Mouse (Mus musculus) midbrain, postnatal 0 days (tissue): ENCODE measurements around the gene Rab9. TPM values are rescaled to one million over a fixed set of nuclear protein-coding genes. Genes with fewer than 3 reads are reported as not detected.

ENCODE experiments used
- ATAC-seq: fragments of 200-750 bp; cut with Nextera tagmentation; 2 replicates; pipeline ENCODE4 v1.8.0; 2017; ENCODE audit warnings: moderate number of reproducible peaks, mild to moderate bottlenecking, moderate TSS enrichment, moderate library complexity; ENCODE audit not compliant: low FRiP score
- DNase-seq: peaks from one replicate; pipeline ENCODE4 v3.0.0-alpha.2; 2015; ENCODE audit warnings: low spot score
- H3K27ac ChIP-seq: fragments of 300-500 bp; sonication (generic); 2 replicates; pipeline ENCODE4 v1.5.1; 2014; ENCODE audit warnings: low read depth, mild to moderate bottlenecking, low read length, mixed read lengths
- H3K27me3 ChIP-seq: fragments of 300-500 bp; sonication (generic); 2 replicates; pipeline ENCODE4 v1.6.1; 2014; ENCODE audit warnings: low read length, control low read depth, mixed read lengths; ENCODE audit not compliant: insufficient read depth
- H3K36me3 ChIP-seq: fragments of 300-500 bp; sonication (generic); 2 replicates; pipeline ENCODE4 v1.6.1; 2014; ENCODE audit warnings: low read length, control low read depth, mixed read lengths; ENCODE audit not compliant: insufficient read depth
- H3K4me1 ChIP-seq: fragments of 300-500 bp; sonication (generic); 2 replicates; pipeline ENCODE4 v1.6.1; 2014; ENCODE audit warnings: mild to moderate bottlenecking, control low read depth, antibody characterized with exemption, low read length, mixed read lengths; ENCODE audit not compliant: insufficient read depth
- H3K4me2 ChIP-seq: fragments of 300-500 bp; sonication (generic); 2 replicates; pipeline ENCODE4 v1.6.1; 2014; ENCODE audit warnings: low read depth, mild to moderate bottlenecking, low read length, mixed read lengths; ENCODE audit not compliant: poor library complexity, severe bottlenecking
- H3K4me3 ChIP-seq: fragments of 300-500 bp; sonication (generic); 2 replicates; pipeline ENCODE4 v1.5.1; 2014; ENCODE audit warnings: low read depth, mild to moderate bottlenecking, low read length, moderate library complexity
- H3K9ac ChIP-seq: fragments of 300-500 bp; sonication (generic); replicated peaks from 2 replicates; pipeline ENCODE4 v1.6.1; 2014; ENCODE audit warnings: mild to moderate bottlenecking, low read length, moderate library complexity, mixed read lengths; ENCODE audit not compliant: poor library complexity, severe bottlenecking
- H3K9me3 ChIP-seq: fragments of 300-500 bp; sonication (generic); 2 replicates; pipeline ENCODE4 v1.6.1; 2016; ENCODE audit warnings: low read length, control low read depth
- CTCF ChIP-seq: IDR thresholded peaks from 2 replicates; pipeline ENCODE4 v1.5.1; 2016; ENCODE audit warnings: antibody characterized with exemption, mild to moderate bottlenecking
- WGBS: fragments of 180-500 bp; shearing (Covaris S2); extraction: QIAGEN DNeasy Blood & Tissue Kit; methylation state at CpG from one replicate; pipeline ENCODE4 v1.1.7; 2014; 5-methylcytosine and 5-hydroxymethylcytosine counted together
- polyA plus RNA-seq: library from polyadenylated mRNA; unstranded; fragments of >200 nt; fragmentation: Nextera tagmentation; extraction: Ambion mirVana; gene quantifications from 2 replicates; pipeline ENCODE4 v1.2.1, GENCODE M21; 2015
- total RNA-seq: library from RNA; depleted of rRNA; stranded (reverse); fragments of >200 nt; gene quantifications from 2 replicates; pipeline ENCODE4 v1.2.3, GENCODE M21; 2014

The Rab9 gene
- total and polyA plus RNA-seq, 2 experiments from 2014 or later: 41.4 to 56.7 TPM

GRCm38 (mm10) chrX:166468321-166468720, 11.3 kb downstream of the Rab9 start:
- Histone ChIP-seq H3K9me3 (no peaks in the 10 kb centered on the region), H3K4me1 (no peaks in the 10 kb centered on the region), H3K9ac (no peak overlapping the region), H3K27me3 (no peaks in the 10 kb centered on the region), H3K4me3 (no peak overlapping the region), H3K36me3 (no peaks in the 10 kb centered on the region), H3K27ac (no peak overlapping the region), H3K4me2 (no peak overlapping the region)
- 98% methylated on average over 7 of the region's 7 CpGs for WGBS
- TF ChIP-seq CTCF: no peak
- ATAC-seq (no peak), DNase-seq (no peak)

- Histone ChIP-seq H3K27me3 (no peaks in the 10 kb centered on the region), H3K9ac (no peak overlapping the region), H3K27ac (no peak overlapping the region), H3K36me3 (no peaks in the 10 kb centered on the region), H3K9me3 (no peaks in the 10 kb centered on the region), H3K4me1 (no peaks in the 10 kb centered on the region), H3K4me3 (no peak overlapping the region), H3K4me2 (no peak overlapping the region)
- TF ChIP-seq CTCF: no peak
- WGBS: 83% methylated on average over 1 of the region's 1 CpGs
- no peak for ATAC-seq
- no peak for DNase-seq
Observed at GRCm38 (mm10) chrX:166455525-166455924, 24.1 kb downstream of the Rab9 start.

GRCm38 (mm10) chrX:166454331-166454730, 25.3 kb downstream of the Rab9 start:
- Histone ChIP-seq H3K4me3 (no peak overlapping the region), H3K27ac (no peak overlapping the region), H3K9ac (no peak overlapping the region), H3K27me3 (no peaks in the 10 kb centered on the region), H3K4me1 (no peaks in the 10 kb centered on the region), H3K4me2 (no peak overlapping the region), H3K9me3 (no peaks in the 10 kb centered on the region), H3K36me3 (no peaks in the 10 kb centered on the region)
- TF ChIP-seq CTCF: peak; percentile 20; the same call in 1 of the 2 replicates
- DNase-seq (no peak), ATAC-seq (no peak)
- WGBS: 72% methylated on average over 3 of the region's 3 CpGs

GRCm38 (mm10) chrX:166453532-166453931, 26.1 kb downstream of the Rab9 start:
- DNase-seq (no peak), ATAC-seq (no peak)
- Histone ChIP-seq H3K4me2 (no peak overlapping the region), H3K9me3 (no peaks in the 10 kb centered on the region), H3K27me3 (no peaks in the 10 kb centered on the region), H3K4me1 (no peaks in the 10 kb centered on the region), H3K36me3 (no peaks in the 10 kb centered on the region), H3K4me3 (no peak overlapping the region), H3K9ac (no peak overlapping the region), H3K27ac (no peak overlapping the region)
- WGBS: 73% methylated on average over 6 of the region's 6 CpGs
- TF ChIP-seq CTCF: no peak

- WGBS: 84% methylated on average over 3 of the region's 3 CpGs
- Histone ChIP-seq H3K27me3 (no peaks in the 10 kb centered on the region; the same call in 1 of the 2 replicates), H3K4me2 (no peak overlapping the region), H3K27ac (no peak overlapping the region), H3K9me3 (no peaks in the 10 kb centered on the region), H3K9ac (no peak overlapping the region), H3K4me1 (no peaks in the 10 kb centered on the region; the same call in 1 of the 2 replicates), H3K4me3 (no peak overlapping the region), H3K36me3 (no peaks in the 10 kb centered on the region)
- DNase-seq (no peak), ATAC-seq (no peak)
- no peak for TF ChIP-seq CTCF
Observed at GRCm38 (mm10) chrX:166444552-166444951, 35.1 kb downstream of the Rab9 start.

GRCm38 (mm10) chrX:166440616-166441063, 39.0 kb downstream of the Rab9 start, which contains the start of gene Ofd1:
Gene Ofd1, minus strand, starts transcription at chrX:166440704.
- DNase-seq (peak; percentile 93), ATAC-seq (peak; percentile 99)
- peak within 1 kb of the TSS; percentile 54 for H3K4me2 ChIP-seq
- peak within 1 kb of the TSS; percentile 87 for H3K27ac ChIP-seq
- H3K27me3 ChIP-seq: no peaks in the 10 kb centered on the region; the same call in 1 of the 2 replicates
- no peak for TF ChIP-seq CTCF
- H3K9ac ChIP-seq: peak within 1 kb of the TSS; percentile 71
- 13% methylated on average over 37 of the region's 44 CpGs for WGBS
- no peaks in the 10 kb centered on the region; the same call in 1 of the 2 replicates for H3K4me1 ChIP-seq
- peak within 1 kb of the TSS; percentile 58 for H3K4me3 ChIP-seq
- no peaks in the 10 kb centered on the region for H3K9me3 ChIP-seq
- peaks cover 2% of the 10 kb centered on the region; the same call in 1 of the 2 replicates for H3K36me3 ChIP-seq
